Comparison of ENCODE assay signal across 8 mouse cellular contexts in the genomic region with DNA sequence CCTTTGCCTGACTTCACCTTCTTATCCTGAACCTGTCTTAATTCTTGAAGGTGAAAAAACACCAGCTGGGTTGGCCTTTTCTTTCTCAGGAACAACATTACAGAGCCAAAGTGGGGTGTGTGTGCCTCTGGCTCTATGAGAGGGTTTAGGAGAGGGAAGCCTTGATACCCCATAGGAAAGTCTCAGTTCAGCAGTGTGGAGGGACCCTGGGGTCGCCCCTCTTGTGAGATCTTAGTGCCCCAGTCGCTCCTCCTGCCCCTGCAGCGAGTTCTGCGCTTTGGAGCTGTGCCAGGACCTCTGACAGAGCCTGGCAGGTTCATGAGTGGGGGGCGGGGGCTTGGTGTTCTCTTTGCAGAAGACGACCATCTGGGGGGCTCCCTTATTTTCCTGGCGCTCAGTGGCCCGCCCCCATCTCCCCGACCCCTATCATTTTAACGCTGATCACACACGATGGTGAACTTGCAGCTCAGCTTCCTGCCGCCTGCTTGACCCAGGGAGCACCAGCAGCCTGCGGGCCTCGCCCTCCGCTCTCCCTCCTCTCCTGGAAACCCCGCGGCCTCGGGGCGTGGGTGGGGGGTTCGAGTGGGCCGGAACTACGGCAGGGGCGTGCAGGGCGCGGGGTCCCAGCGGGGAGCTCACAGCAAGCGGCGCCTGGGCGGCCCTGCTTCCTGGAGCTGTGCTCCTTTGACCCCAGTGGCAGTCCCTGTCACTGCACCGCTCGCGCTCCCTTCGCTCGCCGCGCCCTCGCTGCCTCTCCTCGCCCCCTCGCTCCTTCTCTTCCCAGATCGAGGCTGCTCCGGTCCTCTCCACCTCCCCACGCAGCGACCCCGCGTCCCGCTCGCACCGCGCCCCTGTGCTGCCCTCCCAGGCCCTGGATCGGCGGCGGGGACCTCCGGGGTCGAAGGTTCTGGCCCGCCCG. TPM values are rescaled to one million over a fixed set of nuclear protein-coding genes. Genes with fewer than 3 reads are reported as not detected.
A peak's percentile ranks its signal among the peaks of the same experiment; 100 is the strongest.
DNase-seq lines count a peak whose midpoint lies in the region; ATAC-seq lines count a peak whose summit lies in the region.

A gene (plus strand): TSS at position 487 of the 919 bp plus-strand sequence.

- intact Hi-C loops in gastrocnemius, postnatal 36 days (cut with DNase I): loop anchor here (10.0 kb wide), 1 partner anchor 262 kb away; no protein-coding TSS in a partner anchor
- intact Hi-C loops in left cerebral cortex, postnatal 4 days (cut with DNase I): loop anchor here (5.0 to 10.0 kb wide), 4 partner anchors 92 to 262 kb away; no protein-coding TSS in a partner anchor

- peaks cover 6% of the 10 kb centered on the region; the same call in 1 of the 2 replicates for H3K4me1 ChIP-seq in intestine, embryonic 14.5 days (replicated peaks; ENCODE audit: control insufficient read depth, insufficient read depth, low read length)
- peaks cover 12% of the 10 kb centered on the region; the same call in 1 of the 2 replicates for H3K4me1 ChIP-seq in stomach, embryonic 15.5 days

- no peaks in the 10 kb centered on the region for H3K36me3 ChIP-seq in intestine, embryonic 14.5 days (ENCODE audit: control insufficient read depth, insufficient read depth, low read length)
- no peaks in the 10 kb centered on the region for H3K36me3 ChIP-seq in stomach, embryonic 15.5 days

- ATAC-seq in CD4-positive, CD25-positive, alpha-beta regulatory T cell, adult 4 months: no peak
- ATAC-seq in intestine, embryonic 14.5 days (replicated peaks; ENCODE audit: low FRiP score, low TSS enrichment, low read depth): peak; percentile 82
- ATAC-seq in stomach, embryonic 15.5 days (ENCODE audit: insufficient read depth, low FRiP score, low read depth): peak; percentile 80

- H3K4me2 ChIP-seq in intestine, embryonic 14.5 days (ENCODE audit: low read length): peak within 1 kb of the TSS; percentile 95
- peak within 1 kb of the TSS; percentile 98 for H3K4me2 ChIP-seq in stomach, embryonic 15.5 days

- peak within 1 kb of the TSS; percentile 93 for H3K9ac ChIP-seq in intestine, embryonic 14.5 days (ENCODE audit: low read length)
- H3K9ac ChIP-seq in stomach, embryonic 15.5 days: peak within 1 kb of the TSS; percentile 80

- under 1% methylated on average over 47 of the region's 56 CpGs for WGBS in intestine, embryonic 14.5 days
- WGBS in stomach, embryonic 15.5 days: under 1% methylated on average over 51 of the region's 56 CpGs

- H3K4me3 ChIP-seq in intestine, embryonic 14.5 days (ENCODE audit: low read depth, low read length): peak within 1 kb of the TSS; percentile 90
- H3K4me3 ChIP-seq in stomach, embryonic 15.5 days (replicated peaks): peak within 1 kb of the TSS; percentile 80

- no peaks in the 10 kb centered on the region for H3K9me3 ChIP-seq in intestine, embryonic 14.5 days (ENCODE audit: control insufficient read depth, low read length)
- H3K9me3 ChIP-seq in stomach, embryonic 15.5 days: no peaks in the 10 kb centered on the region

- H3K27ac ChIP-seq in intestine, embryonic 14.5 days (ENCODE audit: low read depth): peak within 1 kb of the TSS; percentile 96
- peak within 1 kb of the TSS; percentile 87 for H3K27ac ChIP-seq in stomach, embryonic 15.5 days

- no peaks in the 10 kb centered on the region for H3K27me3 ChIP-seq in intestine, embryonic 14.5 days (replicated peaks; ENCODE audit: control insufficient read depth, insufficient read depth, low read length)
- H3K27me3 ChIP-seq in stomach, embryonic 15.5 days (replicated peaks): 0 out of 2 replicates have a peak, but pooled peaks cover 3% of the 10 kb centered on the region

- DNase-seq in CD4-positive, CD25-positive, alpha-beta regulatory T cell, adult 2 months (ENCODE audit: low read depth, low spot score): peak; percentile 7
- peak; percentile 86 for DNase-seq in embryo, embryonic 10.5 days (ENCODE audit: low spot score)
- DNase-seq in gastrocnemius, postnatal 36 days: peak; percentile 17 to 50
- peak; percentile 89 for DNase-seq in intestine, embryonic 14.5 days (ENCODE audit: low spot score)
- peak; percentile 75 for DNase-seq in left cerebral cortex, postnatal 4 days
- DNase-seq in mesoderm, embryonic 11.5 days (ENCODE audit: low read depth, low spot score): peak; percentile 82

RNA-seq across cellular contexts. Expression of the gene that starts here (rescaled TPM):
- not detected for polyA plus RNA-seq in CD4-positive, CD25-positive, alpha-beta regulatory T cell, adult 4 months (2017; shearing (Covaris generic))
- total RNA-seq in gastrocnemius, postnatal 36 days (2021): 1 to 10 TPM; 2.5 to 4.6 TPM
- polyA plus RNA-seq in intestine, embryonic 14.5 days (2014; fragmentation: Nextera tagmentation; extraction: Ambion mirVana): 45.6 and 54.7 TPM in 2 replicates
- total RNA-seq in left cerebral cortex, postnatal 4 days (2021): 10 to 100 TPM; 83.3 to 84.6 TPM
- polyA plus RNA-seq in stomach, embryonic 15.5 days (2015; fragmentation: Nextera tagmentation; extraction: Ambion mirVana): 26.9 and 30.1 TPM in 2 replicates

Comparison
In these comparisons a context has a peak if more than half of its experiments do, and no peak if none do; other contexts are left out.
1. RNA of the gene that starts here (total RNA-seq): 83.3 to 84.6 TPM in left cerebral cortex, postnatal 4 days; 2.5 to 4.6 TPM in gastrocnemius, postnatal 36 days; every median in the first group is over 10 times any median in the second.
2. RNA of the gene that starts here (polyA plus RNA-seq): 45.6 to 54.7 TPM in intestine, embryonic 14.5 days and 26.9 to 30.1 TPM in stomach, embryonic 15.5 days; not detected in CD4-positive, CD25-positive, alpha-beta regulatory T cell, adult 4 months; every median in the first group is over 10 times any median in the second.
3. DNase-seq: peak in every context shown above with its lines; median percentile 89 in intestine, embryonic 14.5 days; 86 in embryo, embryonic 10.5 days; 82 in mesoderm, embryonic 11.5 days; 75 in left cerebral cortex, postnatal 4 days; 34 in gastrocnemius, postnatal 36 days; 7 in CD4-positive, CD25-positive, alpha-beta regulatory T cell, adult 2 months.